Mouse (Mus musculus) adrenal gland, adult 18-20 months (tissue): ENCODE data around the gene Nepro. TPM values are rescaled to one million over a fixed set of nuclear protein-coding genes. Genes with fewer than 3 reads are reported as not detected.

Experiments used
- DNase-seq, 2 experiments: peaks; one replicate each; pipeline ENCODE4 v3.0.0; 2021 to 2022; ENCODE audit warnings: low spot score in 2 of 2
- total RNA-seq, 2 experiments: library from RNA; stranded (reverse); gene quantifications; 1 replicate in 1 of 2; 2 replicates in 1 of 2; pipeline ENCODE4 v1.2.3; 2021

Nepro gene
- total RNA-seq, 2 experiments from 2014 or later = 12.6 to 14.8 TPM

GRCm38 (mm10) chr16:44766320-44766892, 42.3 kb downstream of the Nepro start:
- no peak for DNase-seq

GRCm38 (mm10) chr16:44767506-44767905, 43.4 kb downstream of the Nepro start:
- DNase-seq = no peak

GRCm38 (mm10) chr16:44767967-44768366, 43.9 kb downstream of the Nepro start:
- DNase-seq = no peak

GRCm38 (mm10) chr16:44772577-44772976, 48.5 kb downstream of the Nepro start:
- DNase-seq = no peak

GRCm38 (mm10) chr16:44773673-44774072, 49.6 kb downstream of the Nepro start:
- DNase-seq = no peak

- no peak for DNase-seq
Measured at GRCm38 (mm10) chr16:44774201-44774600, 50.1 kb downstream of the Nepro start.

- no peak for DNase-seq
Measured at GRCm38 (mm10) chr16:44778538-44779147, 54.5 kb downstream of the Nepro start.

- no peak for DNase-seq
Measured at GRCm38 (mm10) chr16:44779494-44779893, 55.4 kb downstream of the Nepro start.

- DNase-seq = no peak
Measured at GRCm38 (mm10) chr16:44780751-44781150, 56.6 kb downstream of the Nepro start.

Other genes with a start within 250 kb of the Nepro start
- gene Boc, start 165.4 kb upstream of the Nepro start, total RNA-seq = 10 to 100 TPM; 25.2 to 48.5 TPM
- gene Gtpbp8, start 22.1 kb downstream of the Nepro start, total RNA-seq = 10 to 100 TPM; 12.1 to 16.1 TPM
- under 1 TPM; 0.46 to 0.51 TPM for gene Cd200r1, start 41.4 kb downstream of the Nepro start, total RNA-seq
- under 1 TPM in 1 of 2 experiments, not detected in 1; 0.29 TPM for gene Cd200r4, start 87.4 kb downstream of the Nepro start, total RNA-seq
- gene Cd200r2, start 142.8 kb downstream of the Nepro start, total RNA-seq = not detected
- gene Cd200r3, start 219.4 kb downstream of the Nepro start, total RNA-seq = not detected